Mouse (Mus musculus) left cerebral cortex, postnatal 4 days (tissue): ENCODE measurements around the gene Zfp473. TPM values are rescaled to one million over a fixed set of nuclear protein-coding genes. Genes with fewer than 3 reads are reported as not detected.
"Not testable (repeated sequence)": the region's sequence is repeated elsewhere in the genome, so short reads cannot be mapped to it uniquely, and the experiment has no call there.

Experiments used
- DNase-seq: peaks from one replicate; pipeline ENCODE4 v3.0.0-alpha.2; 2022
- intact Hi-C: fragments of 180-260 bp; cut with DNase I; formaldehyde crosslinking; loops from one replicate; pipeline ENCODE4 v1.15.1; 2025
- total RNA-seq, 2 experiments: library from RNA; stranded (reverse); gene quantifications; 2 replicates each; pipeline ENCODE4 v1.2.3; 2021

Gene Zfp473
- total RNA-seq: under 1 TPM; 0.84 to 0.91 TPM

DNA sequence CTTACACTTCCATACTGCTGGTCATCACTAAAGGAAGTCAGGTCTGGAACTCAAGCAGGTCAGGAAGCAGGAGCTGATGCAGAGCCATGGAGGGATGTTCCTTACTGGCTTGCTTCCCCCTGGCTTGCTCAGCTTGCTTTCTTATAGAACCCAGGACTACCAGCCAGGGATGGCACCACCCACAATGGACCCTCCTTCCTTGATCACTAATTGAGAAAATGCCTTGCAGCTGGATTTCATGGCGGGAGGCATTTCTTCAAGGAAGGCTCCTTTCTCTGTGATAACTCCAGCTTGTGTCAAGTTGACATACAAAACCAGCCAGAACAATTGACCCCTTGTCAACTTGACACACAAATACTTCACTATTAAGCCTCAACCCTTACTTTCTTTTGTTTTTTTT lies at the start of gene Zfp473:
Gene Zfp473, minus strand, starts transcription at position 101 of the 400 bp plus-strand sequence.
- intact Hi-C loops, DNase-seq: not testable (repeated sequence)

DNA sequence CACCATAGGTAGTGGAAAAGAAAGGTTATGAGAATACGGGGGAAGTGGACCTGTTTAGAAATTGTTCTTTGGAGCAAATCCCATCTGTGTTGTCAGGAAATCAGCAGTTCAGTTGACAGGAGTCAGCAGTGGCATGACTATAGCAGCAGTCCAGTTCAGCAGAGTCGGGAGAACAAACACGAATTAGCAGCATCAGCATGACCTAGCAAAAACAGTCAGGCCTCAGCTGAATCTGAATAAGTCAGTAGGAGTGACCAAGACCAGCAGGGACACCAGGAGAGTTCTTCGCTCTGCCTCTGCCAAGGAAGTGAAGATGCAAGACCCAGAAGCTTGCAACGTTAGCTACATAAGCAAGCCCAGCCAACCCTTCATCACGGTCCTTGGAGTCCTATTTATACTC lies 41.9 kb upstream of the Zfp473 start:
- DNase-seq: no peak
- intact Hi-C loops: no loop called here

DNA sequence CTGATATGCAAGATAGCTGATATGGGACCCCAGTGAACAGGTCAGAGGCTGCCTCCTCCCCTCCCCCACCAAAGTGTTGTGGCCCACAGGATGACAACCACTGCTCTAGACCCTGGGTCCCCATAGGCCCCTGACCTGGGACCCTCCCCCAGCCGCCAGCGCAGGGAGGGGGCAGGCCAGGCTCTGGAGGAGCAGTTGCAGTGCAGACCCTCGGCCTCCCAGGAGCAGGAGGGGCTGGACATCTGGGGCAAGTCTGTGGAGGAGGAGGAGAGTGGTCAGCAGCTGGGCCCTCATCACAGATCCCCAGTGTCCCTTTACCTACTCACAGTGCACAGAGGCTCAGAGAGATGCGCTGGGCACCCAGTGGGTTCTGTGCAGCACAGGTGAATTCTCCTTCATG lies 39.2 kb upstream of the Zfp473 start:
- intact Hi-C loops: no loop called here
- no peak for DNase-seq

DNA sequence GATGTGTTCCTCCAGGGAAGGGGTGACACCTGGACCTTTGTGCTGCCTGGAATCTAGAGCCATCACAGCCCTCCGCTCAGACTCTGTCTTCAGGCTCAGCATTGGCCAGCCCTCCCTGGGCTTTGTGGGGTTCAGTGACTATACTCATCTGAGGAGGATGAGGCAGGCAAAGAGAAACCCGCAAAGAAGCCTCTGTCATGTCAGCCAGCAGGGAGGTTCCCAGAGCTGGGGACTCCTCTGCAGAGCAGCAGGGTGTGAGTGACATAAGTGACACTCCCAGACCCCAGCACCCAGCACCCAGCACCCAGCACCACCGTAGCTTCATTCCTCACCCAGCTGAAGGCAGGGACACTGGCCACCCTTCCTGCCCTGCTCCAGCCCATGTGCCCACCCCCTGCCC lies 38.7 kb upstream of the Zfp473 start:
- intact Hi-C loops: no loop called here
- no peak for DNase-seq

- intact Hi-C loops: no loop called here
- no peak for DNase-seq
These were observed 29.3 kb upstream of the Zfp473 start for GRCm38 (mm10) chr7:44780101-44780500.

- no peak for DNase-seq
- intact Hi-C loops: no loop called here
These were observed 26.1 kb upstream of the Zfp473 start for GRCm38 (mm10) chr7:44776849-44777498.

- DNase-seq: no peak
- intact Hi-C loops: no loop called here
These were observed 21.8 kb upstream of the Zfp473 start for GRCm38 (mm10) chr7:44772591-44773204.

DNA sequence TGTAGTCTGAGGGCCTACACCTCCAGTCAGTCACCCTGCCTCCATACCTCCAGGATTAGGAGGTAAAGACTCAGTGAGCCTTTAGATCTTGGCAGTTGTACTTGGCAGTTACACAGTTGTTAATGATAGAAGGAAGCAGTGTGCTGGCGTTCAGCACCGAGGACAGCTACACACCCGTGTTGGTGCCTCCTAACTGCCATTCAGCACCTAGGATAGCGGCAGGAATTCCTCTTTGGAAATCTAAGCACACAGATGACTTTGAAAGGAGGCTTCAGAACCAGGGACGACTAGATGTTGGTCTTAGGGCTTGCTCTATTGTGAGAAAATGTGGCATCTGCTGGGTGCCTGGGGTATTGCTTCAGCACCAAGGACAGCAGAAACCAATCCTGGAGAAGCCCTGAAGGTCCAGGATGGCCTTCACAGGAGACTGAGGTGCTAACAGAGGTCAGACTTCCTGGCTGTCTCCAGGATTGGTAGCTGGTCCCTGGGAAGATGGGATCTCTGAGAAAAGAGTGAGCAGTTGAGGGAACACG lies 19.3 kb upstream of the Zfp473 start:
- intact Hi-C loops: no loop called here
- peak; percentile 38 for DNase-seq

GRCm38 (mm10) chr7:44768129-44768528 lies 17.3 kb upstream of the Zfp473 start:
- intact Hi-C loops: no loop called here
- DNase-seq: no peak

GRCm38 (mm10) chr7:44760366-44760765 lies 9.5 kb upstream of the Zfp473 start:
- intact Hi-C loops: no loop called here
- no peak for DNase-seq

DNA sequence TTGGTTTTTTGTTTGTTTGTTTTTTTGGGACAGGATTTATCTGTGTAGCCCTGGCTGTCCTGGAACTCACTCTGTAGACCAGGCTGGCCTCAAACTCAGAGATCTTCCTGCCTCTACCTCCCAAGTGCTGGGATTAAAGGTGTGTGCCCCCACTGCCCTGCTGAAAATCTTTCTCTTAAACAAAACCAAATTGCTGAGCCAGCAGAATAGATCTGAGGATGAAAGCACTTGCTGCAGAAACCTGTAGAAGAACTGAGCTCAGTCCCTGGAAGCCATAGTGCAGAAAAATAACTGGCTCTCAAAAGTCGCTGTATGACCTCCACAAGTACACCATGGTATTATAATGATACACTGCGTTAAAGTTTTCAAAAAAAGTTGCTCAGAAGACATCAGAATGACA lies 6.3 kb upstream of the Zfp473 start:
- intact Hi-C loops: no loop called here
- no peak for DNase-seq

DNA sequence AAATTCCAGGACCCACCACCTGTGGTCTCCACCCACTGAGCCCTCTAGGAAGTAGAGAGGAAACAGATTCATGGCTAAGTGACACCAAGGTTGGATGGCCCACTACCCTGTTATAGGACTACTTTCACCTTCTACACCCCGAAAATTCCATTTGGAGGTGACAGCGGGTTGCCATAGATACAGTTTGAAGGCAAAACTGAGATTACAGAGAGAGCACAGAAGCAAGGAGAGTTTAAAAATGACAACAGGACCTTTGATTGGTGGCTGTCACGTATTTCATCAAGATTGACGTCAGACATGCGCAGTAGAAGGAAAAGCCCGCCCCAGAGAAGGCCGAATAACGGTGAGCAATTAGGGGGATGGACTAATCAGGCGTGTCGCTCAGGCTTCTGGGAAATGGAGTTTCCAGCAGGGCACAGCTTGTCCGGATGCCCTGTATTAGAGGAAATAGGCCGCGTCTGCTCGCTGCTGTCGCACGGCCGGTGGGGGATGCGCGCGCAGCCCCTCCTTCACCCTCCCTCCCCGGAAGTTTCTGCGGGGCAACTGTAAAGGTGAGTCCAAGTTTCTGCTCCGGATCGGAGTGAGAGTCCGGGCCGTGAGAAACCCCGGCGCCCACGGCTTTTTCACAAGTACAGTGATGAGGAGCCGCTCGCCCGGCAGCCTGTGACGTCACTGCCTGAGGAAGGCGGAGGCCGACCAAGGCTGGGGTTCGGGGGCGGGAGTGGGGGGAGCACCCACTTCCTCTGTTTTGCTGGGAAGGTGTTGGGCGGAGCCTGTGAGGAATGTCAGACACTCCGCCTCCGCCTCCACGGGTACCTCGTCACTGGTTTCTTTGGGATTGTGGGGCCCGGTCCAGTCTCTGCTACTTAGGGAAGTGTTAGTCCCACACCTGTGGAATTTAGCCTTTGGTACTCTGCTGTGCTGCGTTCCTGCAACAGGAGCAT lies 2.5 kb downstream of the Zfp473 start, which contains the start of gene Vrk3:
Gene Vrk3, plus strand, starts transcription at position 313 of the 944 bp plus-strand sequence.
- peak; percentile 96 for DNase-seq
- intact Hi-C loops: no loop called here

- intact Hi-C loops: no loop called here
- no peak for DNase-seq
These were observed 3.7 kb downstream of the Zfp473 start for GRCm38 (mm10) chr7:44747115-44747514.

GRCm38 (mm10) chr7:44745076-44745475 lies 5.8 kb downstream of the Zfp473 start:
- intact Hi-C loops: no loop called here
- DNase-seq: peak; percentile 78

GRCm38 (mm10) chr7:44744270-44744669 lies 6.6 kb downstream of the Zfp473 start:
- DNase-seq: no peak
- intact Hi-C loops: no loop called here

DNA sequence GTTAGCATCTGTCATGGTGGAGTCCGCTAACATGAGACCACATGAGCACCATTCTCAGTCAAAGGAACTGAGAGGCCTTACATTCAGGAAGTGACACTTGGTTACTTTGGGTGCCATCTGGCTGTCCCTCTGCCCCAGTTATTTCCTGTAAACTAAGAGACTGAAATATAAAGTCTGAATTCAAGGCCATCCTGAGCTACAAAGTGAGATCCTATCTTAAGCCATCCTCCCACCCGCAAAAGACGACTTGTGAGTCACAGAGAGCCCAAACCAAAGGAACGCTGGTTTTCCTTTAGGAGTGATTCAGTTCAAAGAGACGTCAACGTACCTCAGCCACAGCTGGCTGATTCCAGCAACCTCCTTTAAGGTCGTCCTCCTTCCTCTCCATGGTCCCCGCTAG lies 9.5 kb downstream of the Zfp473 start:
- intact Hi-C loops: no loop called here

DNA sequence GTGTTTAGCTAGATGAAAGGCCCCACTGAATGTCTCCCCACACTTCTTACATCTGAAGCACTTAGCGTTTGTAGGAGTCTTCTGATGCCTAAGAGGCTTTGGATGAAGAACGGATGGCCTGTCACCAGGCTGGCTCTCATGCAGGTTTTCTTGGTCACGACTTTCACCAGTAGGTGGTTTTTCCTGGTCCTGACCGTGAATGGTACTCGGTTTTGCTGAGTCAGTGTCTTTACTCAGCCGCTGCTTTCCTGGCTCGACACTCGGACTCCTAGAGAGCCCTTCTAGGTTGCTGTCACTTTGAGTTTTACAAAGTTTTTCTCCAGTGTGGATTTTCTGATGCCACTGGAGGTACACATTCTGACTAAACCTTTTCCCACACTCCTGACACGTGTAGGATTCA lies 17.1 kb downstream of the Zfp473 start:
- intact Hi-C loops: no loop called here
- DNase-seq: no peak

More for the DNA sequence above, 9.5 kb downstream of the Zfp473 start:
- no peak for DNase-seq

GRCm38 (mm10) chr7:44728082-44728975 lies 22.5 kb downstream of the Zfp473 start:
- intact Hi-C loops: no loop called here
- no peak for DNase-seq

GRCm38 (mm10) chr7:44727151-44727550 lies 23.7 kb downstream of the Zfp473 start:
- intact Hi-C loops: loop anchor here (2.0 kb wide), 1 partner anchor 98 kb away; no protein-coding TSS in a partner anchor
- DNase-seq: no peak

- DNase-seq: no peak
- intact Hi-C loops: loop anchor here (2.0 kb wide), 1 partner anchor 98 kb away; no protein-coding TSS in a partner anchor
These were observed 24.5 kb downstream of the Zfp473 start for GRCm38 (mm10) chr7:44726343-44726742.
